In genomic region chr11:84932261-84932660, GRCm38 (mm10) we compare ENCODE assay signal across 16 mouse cellular contexts. TPM values are rescaled to one million over a fixed set of nuclear protein-coding genes. Genes with fewer than 3 reads are reported as not detected.
"Had no signal": no experiment of that assay in that cellular context is flagged by ENCODE, and none has a peak within 500 bp of the region (broad histone marks: within the 10 kb centered on the region; RNA-seq: fewer than 3 reads in every experiment).

No protein-coding gene starts in this region.

- ATAC-seq: midbrain, embryonic 15.5 days had no signal

- H3K4me2 ChIP-seq: liver, embryonic 11.5 days; liver, embryonic 15.5 days; midbrain, embryonic 11.5 days; midbrain, embryonic 15.5 days; neural tube, embryonic 12.5 days had no signal

- H3K27ac ChIP-seq: left cerebral cortex, adult 2 months; limb, embryonic 10.5 days; liver, embryonic 15.5 days; macrophage; midbrain, embryonic 15.5 days; neural tube, embryonic 12.5 days; stomach, postnatal 0 days had no signal

- H3K9ac ChIP-seq: liver, embryonic 15.5 days; midbrain, embryonic 15.5 days; neural tube, embryonic 12.5 days had no signal

- H3K36me3 ChIP-seq: limb, embryonic 10.5 days; liver, embryonic 15.5 days; midbrain, embryonic 15.5 days; neural tube, embryonic 12.5 days had no signal

- H3K4me3 ChIP-seq: left cerebral cortex, adult 2 months; limb, embryonic 10.5 days; liver, embryonic 15.5 days; megakaryocyte, embryonic 14.5 days; midbrain, embryonic 15.5 days; neural tube, embryonic 12.5 days had no signal

- H3K9me3 ChIP-seq: limb, embryonic 10.5 days; liver, embryonic 15.5 days; megakaryocyte, embryonic 14.5 days; midbrain, embryonic 15.5 days; neural tube, embryonic 12.5 days had no signal

- H3K27me3 ChIP-seq: midbrain, embryonic 15.5 days; neural tube, embryonic 12.5 days had no signal

- DNase-seq: kidney, adult 8-10 months; kidney, postnatal 4 days; lung, adult 2 months; lung, postnatal 14 days; right cerebral cortex, adult 18-20 months; thymus, postnatal 14 days had no signal

- H3K4me1 ChIP-seq: limb, embryonic 10.5 days; liver, embryonic 15.5 days; megakaryocyte, embryonic 14.5 days; midbrain, embryonic 15.5 days; neural tube, embryonic 12.5 days had no signal

RNA-seq across cellular contexts. Expression of gene Car4, which starts 25.3 kb away (rescaled TPM):
- polyA plus RNA-seq: macrophage had no signal
